Comparison of ENCODE assay signal across 9 mouse cellular contexts in the genomic region with DNA sequence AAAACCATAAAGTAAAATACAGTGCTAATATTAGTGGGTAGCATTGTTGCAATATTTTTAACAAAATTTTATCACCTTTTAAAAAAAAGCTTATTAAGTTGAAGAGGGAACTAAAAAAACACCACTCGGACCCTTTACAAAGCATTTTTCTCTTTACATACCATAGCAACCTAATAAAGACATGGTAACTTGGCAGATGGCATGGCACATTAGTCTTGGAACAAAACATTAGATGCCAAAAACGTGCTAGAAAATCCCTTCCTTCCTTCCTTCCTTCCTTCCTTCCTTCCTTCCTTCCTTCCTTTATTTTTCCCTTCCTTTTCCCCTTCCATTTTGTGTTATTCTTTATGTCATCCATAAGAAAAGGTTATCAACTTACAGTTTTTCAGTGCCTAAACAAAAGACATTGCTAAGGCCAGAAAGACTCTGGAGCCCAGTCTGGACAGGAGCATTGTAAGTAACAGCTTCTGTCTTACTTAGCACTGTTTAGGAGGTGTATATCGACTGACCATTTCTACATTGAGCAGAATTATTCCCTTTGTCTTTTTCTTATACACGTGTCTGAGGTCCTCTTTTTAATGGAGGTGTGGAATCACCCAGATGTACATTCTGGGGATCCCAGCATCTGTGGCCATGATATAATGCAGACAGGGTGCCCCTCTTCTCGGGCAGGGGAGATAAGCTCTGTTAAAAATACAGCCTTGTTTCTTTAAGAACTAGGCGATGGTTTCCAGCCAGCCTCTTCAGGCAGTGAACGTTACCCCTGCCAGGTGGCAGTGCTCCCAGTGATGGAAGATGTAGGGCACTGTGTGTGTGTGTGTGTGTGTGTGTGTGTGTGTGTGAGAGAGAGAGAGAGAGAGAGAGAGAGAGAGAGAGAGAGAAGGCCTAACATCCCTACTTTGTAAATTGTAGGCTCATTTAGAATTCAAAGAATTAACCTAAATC.
DNase-seq lines count a peak whose midpoint lies in the region; ATAC-seq and TF ChIP-seq lines count a peak whose summit lies in the region.
"Had no signal": no experiment of that assay in that cellular context is flagged by ENCODE, and none has a peak within 500 bp of the region (broad histone marks: within the 10 kb centered on the region; RNA-seq: fewer than 3 reads in every experiment).

No protein-coding gene starts in this region.

- peak overlapping the region; percentile 36; the same call in 1 of the 2 replicates for H3K4me2 ChIP-seq in forebrain, embryonic 14.5 days (ENCODE audit: low read length)
- peak overlapping the region; percentile 6; the same call in 1 of the 2 replicates for H3K4me2 ChIP-seq in hindbrain, postnatal 0 days (ENCODE audit: low read depth, low read length)
- H3K4me2 ChIP-seq in intestine, embryonic 16.5 days (ENCODE audit: low read depth, low read length): no peak overlapping the region
- H3K4me2 ChIP-seq: neural tube, embryonic 12.5 days had no signal

- peak overlapping the region; percentile 83 for H3K27ac ChIP-seq in forebrain, embryonic 14.5 days (ENCODE audit: low read depth, low read length)
- H3K27ac ChIP-seq in hindbrain, postnatal 0 days: peak overlapping the region; percentile 37; the same call in 1 of the 2 replicates
- H3K27ac ChIP-seq in intestine, embryonic 16.5 days (ENCODE audit: low read length): no peak overlapping the region
- H3K27ac ChIP-seq: neural tube, embryonic 12.5 days had no signal

- peak; percentile 39 for DNase-seq in layer of hippocampus, adult 9-11 months
- no peak for DNase-seq in layer of hippocampus, adult 9-10 months (ENCODE audit: low spot score)
- peak; percentile 81 for DNase-seq in cerebellum, adult 11 months
- DNase-seq in forebrain, embryonic 14.5 days (ENCODE audit: low spot score): peak; percentile 93
- peak; percentile 89 for DNase-seq in hindbrain, postnatal 0 days (ENCODE audit: low spot score)
- no peak for DNase-seq in thymus, postnatal 0 days (ENCODE audit: low spot score)
- DNase-seq in thymus, postnatal 4 days: no peak

- TF ChIP-seq CTCF in hindbrain, postnatal 0 days (IDR thresholded peaks at IDR 0.05; ENCODE audit: low read depth): peak; percentile 37; the same call in 1 of the 2 replicates

- peak overlapping the region; percentile 33; the same call in 1 of the 2 replicates for H3K9ac ChIP-seq in forebrain, embryonic 14.5 days (ENCODE audit: low read length)
- no peak overlapping the region for H3K9ac ChIP-seq in hindbrain, postnatal 0 days (replicated peaks; ENCODE audit: low read length)
- no peak overlapping the region for H3K9ac ChIP-seq in intestine, embryonic 16.5 days (ENCODE audit: low read depth, low read length)
- H3K9ac ChIP-seq: neural tube, embryonic 12.5 days had no signal

- 34% methylated on average over 7 of the region's 7 CpGs for WGBS in forebrain, embryonic 14.5 days
- WGBS in hindbrain, postnatal 0 days: 29% methylated on average over 7 of the region's 7 CpGs
- 55% methylated on average over 7 of the region's 7 CpGs for WGBS in intestine, embryonic 16.5 days

- H3K9me3 ChIP-seq in forebrain, embryonic 14.5 days (replicated peaks; ENCODE audit: control insufficient read depth, low read length): no peaks in the 10 kb centered on the region
- H3K9me3 ChIP-seq in hindbrain, postnatal 0 days (ENCODE audit: low read length): no peaks in the 10 kb centered on the region
- H3K9me3 ChIP-seq in intestine, embryonic 16.5 days (ENCODE audit: control insufficient read depth, low read length): no peaks in the 10 kb centered on the region
- H3K9me3 ChIP-seq: neural tube, embryonic 12.5 days had no signal

- ATAC-seq in forebrain, embryonic 14.5 days: peak; percentile 75
- peak; percentile 74 for ATAC-seq in hindbrain, postnatal 0 days
- no peak for ATAC-seq in intestine, embryonic 16.5 days

- H3K4me1 ChIP-seq in forebrain, embryonic 14.5 days (ENCODE audit: control insufficient read depth, insufficient read depth, low read length): peaks cover 15% of the 10 kb centered on the region; the same call in 1 of the 2 replicates
- peaks cover 3% of the 10 kb centered on the region; the same call in 1 of the 2 replicates for H3K4me1 ChIP-seq in hindbrain, postnatal 0 days (ENCODE audit: insufficient read depth, low read length)
- peaks cover 9% of the 10 kb centered on the region; the same call in 1 of the 2 replicates for H3K4me1 ChIP-seq in intestine, embryonic 16.5 days (ENCODE audit: control insufficient read depth, insufficient read depth, low read length)
- H3K4me1 ChIP-seq: neural tube, embryonic 12.5 days had no signal

- H3K27me3 ChIP-seq in forebrain, embryonic 14.5 days (replicated peaks; ENCODE audit: control insufficient read depth, insufficient read depth, low read length): no peaks in the 10 kb centered on the region
- H3K27me3 ChIP-seq in hindbrain, postnatal 0 days (ENCODE audit: insufficient read depth, low read length): no peaks in the 10 kb centered on the region
- H3K27me3 ChIP-seq in intestine, embryonic 16.5 days (replicated peaks; ENCODE audit: control insufficient read depth, insufficient read depth, low read length): no peaks in the 10 kb centered on the region
- H3K27me3 ChIP-seq: neural tube, embryonic 12.5 days had no signal

- H3K36me3 ChIP-seq in forebrain, embryonic 14.5 days (ENCODE audit: control insufficient read depth, insufficient read depth, low read length): no peaks in the 10 kb centered on the region
- H3K36me3 ChIP-seq in hindbrain, postnatal 0 days (ENCODE audit: insufficient read depth, low read length): no peaks in the 10 kb centered on the region
- H3K36me3 ChIP-seq in intestine, embryonic 16.5 days (ENCODE audit: control insufficient read depth, insufficient read depth, low read length): no peaks in the 10 kb centered on the region
- H3K36me3 ChIP-seq: neural tube, embryonic 12.5 days had no signal

- no peak overlapping the region for H3K4me3 ChIP-seq in forebrain, embryonic 14.5 days (ENCODE audit: low read depth, low read length)
- no peak overlapping the region for H3K4me3 ChIP-seq in hindbrain, postnatal 0 days (ENCODE audit: low read length)
- H3K4me3 ChIP-seq in intestine, embryonic 16.5 days (ENCODE audit: low read length): no peak overlapping the region
- H3K4me3 ChIP-seq: neural tube, embryonic 12.5 days had no signal

Comparison
In these comparisons a context has a peak if more than half of its experiments do, and no peak if none do; other contexts are left out.
1. DNase-seq: peak in layer of hippocampus, adult 9-11 months (single experiment), cerebellum, adult 11 months (single experiment), forebrain, embryonic 14.5 days (single experiment) and hindbrain, postnatal 0 days (single experiment); none in layer of hippocampus, adult 9-10 months (single experiment), thymus, postnatal 0 days (single experiment) and thymus, postnatal 4 days (single experiment).